Mouse (Mus musculus) heart, adult 2 months (tissue): ENCODE results near the gene Dgkg.

Source experiments
- CTCF ChIP-seq: fragments of 200-600 bp; IDR thresholded peaks from 2 replicates; pipeline ENCODE4 v1.8.1; 2022; ENCODE audit warnings: antibody characterized with exemption, mild to moderate bottlenecking, moderate library complexity
- POLR2A ChIP-seq: fragments of 200-500 bp; IDR thresholded peaks from 2 replicates; pipeline ENCODE4 v1.6.1; 2011; ENCODE audit warnings: mild to moderate bottlenecking, low read depth, low read length, control low read depth; ENCODE audit not compliant: insufficient read depth

DNA sequence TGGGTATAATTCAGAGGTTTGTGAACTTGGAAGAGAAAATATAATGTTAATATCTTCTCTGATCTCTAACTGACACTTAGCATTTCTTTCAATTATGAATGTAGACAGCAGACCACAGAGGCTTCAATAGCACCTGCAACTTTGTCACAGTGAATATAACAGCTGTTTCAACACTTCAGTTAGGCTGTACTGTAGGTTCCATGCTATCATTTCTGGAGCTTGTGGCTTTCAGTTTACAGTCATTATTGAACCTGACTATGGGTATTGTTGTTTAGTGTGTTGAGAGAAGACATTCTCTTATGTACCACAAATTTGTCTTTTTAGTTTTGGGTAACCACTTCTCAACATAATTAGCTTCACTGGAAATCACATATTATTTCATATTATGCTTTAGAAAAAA is 93.4 kb downstream of the Dgkg start:
- TF ChIP-seq CTCF = no peak
- TF ChIP-seq POLR2A = no peak
